Mouse (Mus musculus): ENCODE results near the gene Hs2st1. TPM values are rescaled to one million over a fixed set of nuclear protein-coding genes. Genes with fewer than 3 reads are reported as not detected.

Gene Hs2st1
- total and polyA plus RNA-seq, 2 experiments from 2014 or later: 14.1 to 57.7 TPM

- DNase-seq: no peak
- ATAC-seq: no peak
- H3K27me3 ChIP-seq (ENCODE audit: insufficient read depth, low read length): no peaks in the 10 kb centered on the region
- no peaks in the 10 kb centered on the region for H3K9me3 ChIP-seq (ENCODE audit: low read length)
- peaks cover 7% of the 10 kb centered on the region; the same call in 1 of the 2 replicates for H3K4me1 ChIP-seq (ENCODE audit: insufficient read depth)
- no peak overlapping the region for H3K4me3 ChIP-seq (ENCODE audit: low read depth, low read length)
- WGBS: 50% methylated on average over 7 of the region's 7 CpGs
- H3K36me3 ChIP-seq (ENCODE audit: insufficient read depth): no peaks in the 10 kb centered on the region
- no peak overlapping the region for H3K9ac ChIP-seq
- no peak overlapping the region for H3K27ac ChIP-seq (ENCODE audit: low read depth, low read length)
- no peak overlapping the region for H3K4me2 ChIP-seq (ENCODE audit: low read depth)
- TF ChIP-seq CTCF (IDR thresholded peaks at IDR 0.05; ENCODE audit: low read depth): no peak
Observed at GRCm38 (mm10) chr3:144545152-144545551, 24.8 kb downstream of the Hs2st1 start.

- no peak overlapping the region for H3K4me3 ChIP-seq (ENCODE audit: low read depth, low read length)
- DNase-seq (no peak), ATAC-seq (no peak)
- no peak overlapping the region for H3K9ac ChIP-seq
- no peak overlapping the region for H3K4me2 ChIP-seq (ENCODE audit: low read depth)
- no peak overlapping the region for H3K27ac ChIP-seq (ENCODE audit: low read depth, low read length)
- no peaks in the 10 kb centered on the region for H3K27me3 ChIP-seq (ENCODE audit: insufficient read depth, low read length)
- H3K36me3 ChIP-seq (ENCODE audit: insufficient read depth): no peaks in the 10 kb centered on the region
- no peak for TF ChIP-seq CTCF (IDR thresholded peaks at IDR 0.05; ENCODE audit: low read depth)
- peaks cover 7% of the 10 kb centered on the region; the same call in 1 of the 2 replicates for H3K4me1 ChIP-seq (ENCODE audit: insufficient read depth)
- H3K9me3 ChIP-seq (ENCODE audit: low read length): no peaks in the 10 kb centered on the region
- 59% methylated on average over 6 of the region's 6 CpGs for WGBS
Observed at GRCm38 (mm10) chr3:144541906-144542438, 28.0 kb downstream of the Hs2st1 start.

GRCm38 (mm10) chr3:144540805-144541204, 29.2 kb downstream of the Hs2st1 start:
- TF ChIP-seq CTCF (IDR thresholded peaks at IDR 0.05; ENCODE audit: low read depth): no peak
- H3K27me3 ChIP-seq (ENCODE audit: insufficient read depth, low read length): no peaks in the 10 kb centered on the region
- no peak overlapping the region for H3K9ac ChIP-seq
- H3K4me2 ChIP-seq (ENCODE audit: low read depth): no peak overlapping the region
- no peak overlapping the region for H3K27ac ChIP-seq (ENCODE audit: low read depth, low read length)
- H3K36me3 ChIP-seq (ENCODE audit: insufficient read depth): no peaks in the 10 kb centered on the region
- 85% methylated on average over 3 of the region's 3 CpGs for WGBS
- DNase-seq (no peak), ATAC-seq (no peak)
- H3K4me1 ChIP-seq (ENCODE audit: insufficient read depth): peaks cover 7% of the 10 kb centered on the region; the same call in 1 of the 2 replicates
- H3K9me3 ChIP-seq (ENCODE audit: low read length): no peaks in the 10 kb centered on the region
- H3K4me3 ChIP-seq (ENCODE audit: low read depth, low read length): no peak overlapping the region

GRCm38 (mm10) chr3:144539051-144539450, 30.9 kb downstream of the Hs2st1 start:
- H3K4me3 ChIP-seq (ENCODE audit: low read depth, low read length): no peak overlapping the region
- WGBS: 71% methylated on average over 3 of the region's 3 CpGs
- ATAC-seq: no peak

GRCm38 (mm10) chr3:144537078-144537855, 32.7 kb downstream of the Hs2st1 start:
- Histone ChIP-seq H3K27me3 (ENCODE audit: insufficient read depth, low read length) (no peaks in the 10 kb centered on the region), H3K4me3 (ENCODE audit: low read depth, low read length) (no peak overlapping the region), H3K9ac (no peak overlapping the region), H3K9me3 (ENCODE audit: low read length) (no peaks in the 10 kb centered on the region), H3K4me2 (ENCODE audit: low read depth) (no peak overlapping the region), H3K27ac (ENCODE audit: low read depth, low read length) (no peak overlapping the region), H3K36me3 (ENCODE audit: insufficient read depth) (no peaks in the 10 kb centered on the region), H3K4me1 (ENCODE audit: insufficient read depth) (no peaks in the 10 kb centered on the region)
- peak; percentile 42 for DNase-seq
- 49% methylated on average over 7 of the region's 7 CpGs for WGBS
- ATAC-seq: peak; percentile 73
- peak; percentile 30 for TF ChIP-seq CTCF (IDR thresholded peaks at IDR 0.05; ENCODE audit: low read depth)

More at GRCm38 (mm10) chr3:144539051-144539450, 30.9 kb downstream of the Hs2st1 start:
- Histone ChIP-seq H3K9ac (no peak overlapping the region), H3K4me2 (ENCODE audit: low read depth) (no peak overlapping the region), H3K4me1 (ENCODE audit: insufficient read depth) (no peaks in the 10 kb centered on the region), H3K27me3 (ENCODE audit: insufficient read depth, low read length) (no peaks in the 10 kb centered on the region), H3K27ac (ENCODE audit: low read depth, low read length) (no peak overlapping the region), H3K36me3 (ENCODE audit: insufficient read depth) (no peaks in the 10 kb centered on the region), H3K9me3 (ENCODE audit: low read length) (no peaks in the 10 kb centered on the region)
- TF ChIP-seq CTCF (IDR thresholded peaks at IDR 0.05; ENCODE audit: low read depth): no peak
- no peak for DNase-seq

- WGBS: 84% methylated on average over 4 of the region's 4 CpGs
- no peaks in the 10 kb centered on the region for H3K36me3 ChIP-seq (ENCODE audit: insufficient read depth)
- ATAC-seq (no peak), DNase-seq (no peak)
- no peak overlapping the region for H3K9ac ChIP-seq
- H3K9me3 ChIP-seq (ENCODE audit: low read length): no peaks in the 10 kb centered on the region
- H3K27me3 ChIP-seq (ENCODE audit: insufficient read depth, low read length): no peaks in the 10 kb centered on the region
- H3K27ac ChIP-seq (ENCODE audit: low read depth, low read length): no peak overlapping the region
- H3K4me1 ChIP-seq (ENCODE audit: insufficient read depth): peaks cover 9% of the 10 kb centered on the region
- no peak overlapping the region for H3K4me3 ChIP-seq (ENCODE audit: low read depth, low read length)
- TF ChIP-seq CTCF (IDR thresholded peaks at IDR 0.05; ENCODE audit: low read depth): no peak
- no peak overlapping the region for H3K4me2 ChIP-seq (ENCODE audit: low read depth)
Observed at GRCm38 (mm10) chr3:144535056-144535455, 34.9 kb downstream of the Hs2st1 start.

GRCm38 (mm10) chr3:144531023-144531422, 39.0 kb downstream of the Hs2st1 start:
- Histone ChIP-seq H3K4me1 (ENCODE audit: insufficient read depth) (peaks cover 9% of the 10 kb centered on the region), H3K36me3 (ENCODE audit: insufficient read depth) (no peaks in the 10 kb centered on the region), H3K9me3 (ENCODE audit: low read length) (no peaks in the 10 kb centered on the region), H3K9ac (no peak overlapping the region), H3K4me2 (ENCODE audit: low read depth) (no peak overlapping the region), H3K27me3 (ENCODE audit: insufficient read depth, low read length) (no peaks in the 10 kb centered on the region), H3K27ac (ENCODE audit: low read depth, low read length) (no peak overlapping the region), H3K4me3 (ENCODE audit: low read depth, low read length) (no peak overlapping the region)
- ATAC-seq (no peak), DNase-seq (peak; percentile 35)
- TF ChIP-seq CTCF (IDR thresholded peaks at IDR 0.05; ENCODE audit: low read depth): peak; percentile 33
- 32% methylated on average over 5 of the region's 5 CpGs for WGBS
